Mouse (Mus musculus) heart, postnatal 10 days (tissue): ENCODE measurements around the gene Cadps. TPM values are rescaled to one million over a fixed set of nuclear protein-coding genes. Genes with fewer than 3 reads are reported as not detected.
"Not testable (repeated sequence)": the region's sequence is repeated elsewhere in the genome, so short reads cannot be mapped to it uniquely, and the experiment has no call there.

ENCODE experiments used
- DNase-seq, 2 experiments: peaks; one replicate each; pipeline ENCODE4 v3.0.0; 2021
- intact Hi-C: fragments of 180-260 bp; cut with DNase I; formaldehyde crosslinking; loops from one replicate; pipeline ENCODE4 v1.15.1; 2025
- total RNA-seq, 2 experiments: library from RNA; stranded (reverse); gene quantifications; 2 replicates each; pipeline ENCODE4 v1.2.3; 2021

Cadps gene
- total RNA-seq, 2 experiments from 2014 or later = 0.07 TPM; not detected in 1

GRCm38 (mm10) chr14:12602080-12602479, 220.8 kb downstream of the Cadps start:
- intact Hi-C loops = no loop called here
- no peak for DNase-seq

GRCm38 (mm10) chr14:12595326-12595725, 227.6 kb downstream of the Cadps start:
- no peak for DNase-seq
- intact Hi-C loops = no loop called here

GRCm38 (mm10) chr14:12592472-12593075, 230.3 kb downstream of the Cadps start:
- no peak for DNase-seq
- intact Hi-C loops = no loop called here

GRCm38 (mm10) chr14:12591829-12592228, 231.1 kb downstream of the Cadps start:
- intact Hi-C loops = no loop called here
- no peak for DNase-seq

- intact Hi-C loops = no loop called here
- DNase-seq = no peak
These were observed 239.3 kb downstream of the Cadps start for GRCm38 (mm10) chr14:12583536-12583935.

- intact Hi-C loops = no loop called here
These were observed 241.2 kb downstream of the Cadps start for GRCm38 (mm10) chr14:12581657-12582056.

GRCm38 (mm10) chr14:12580786-12581185, 242.1 kb downstream of the Cadps start:
- no peak for DNase-seq
- intact Hi-C loops = no loop called here

More at GRCm38 (mm10) chr14:12581657-12582056, 241.2 kb downstream of the Cadps start:
- DNase-seq = no peak

- intact Hi-C loops = loop anchor here (5.0 to 10.0 kb wide), 2 partner anchors 777 to 1339 kb away; no protein-coding TSS in a partner anchor
These were observed 244.7 kb downstream of the Cadps start for GRCm38 (mm10) chr14:12578156-12578555.

GRCm38 (mm10) chr14:12577475-12578140, 245.3 kb downstream of the Cadps start:
- intact Hi-C loops = loop anchor here (5.0 to 10.0 kb wide), 2 partner anchors 777 to 1340 kb away; no protein-coding TSS in a partner anchor
- no peak for DNase-seq

More at GRCm38 (mm10) chr14:12578156-12578555, 244.7 kb downstream of the Cadps start:
- no peak for DNase-seq

- peak; percentile 35 to 65 for DNase-seq
- intact Hi-C loops = loop anchor here (1.0 to 10.0 kb wide), 4 partner anchors 623 to 1342 kb away; no protein-coding TSS in a partner anchor
These were observed 247.8 kb downstream of the Cadps start for GRCm38 (mm10) chr14:12575105-12575504.

GRCm38 (mm10) chr14:12574336-12574735, 248.5 kb downstream of the Cadps start:
- intact Hi-C loops = loop anchor here (10.0 kb wide), 1 partner anchor 780 kb away; no protein-coding TSS in a partner anchor
- DNase-seq = peak in 1 of 2 experiments; percentile 15

GRCm38 (mm10) chr14:12561730-12562129, 261.1 kb downstream of the Cadps start:
- DNase-seq, intact Hi-C loops: not testable (repeated sequence)

- no peak for DNase-seq
- intact Hi-C loops = no loop called here
These were observed 262.7 kb downstream of the Cadps start for GRCm38 (mm10) chr14:12560233-12560577.

- intact Hi-C loops = no loop called here
These were observed 263.2 kb downstream of the Cadps start for GRCm38 (mm10) chr14:12559574-12560232.

GRCm38 (mm10) chr14:12558920-12559573, 263.8 kb downstream of the Cadps start:
- no peak for DNase-seq
- intact Hi-C loops = no loop called here

More at GRCm38 (mm10) chr14:12559574-12560232, 263.2 kb downstream of the Cadps start:
- no peak for DNase-seq

GRCm38 (mm10) chr14:12554486-12554885, 268.4 kb downstream of the Cadps start:
- no peak for DNase-seq
- intact Hi-C loops = no loop called here

GRCm38 (mm10) chr14:12551353-12551752, 271.5 kb downstream of the Cadps start:
- intact Hi-C loops = no loop called here
- no peak for DNase-seq

GRCm38 (mm10) chr14:12550931-12551330, 271.9 kb downstream of the Cadps start:
- no peak for DNase-seq
- intact Hi-C loops = no loop called here

- no peak for DNase-seq
- intact Hi-C loops = no loop called here
These were observed 273.6 kb downstream of the Cadps start for GRCm38 (mm10) chr14:12549290-12549689.

GRCm38 (mm10) chr14:12547496-12547895, 275.4 kb downstream of the Cadps start:
- no peak for DNase-seq
- intact Hi-C loops = no loop called here

GRCm38 (mm10) chr14:12541733-12542132, 281.1 kb downstream of the Cadps start:
- intact Hi-C loops = no loop called here
- DNase-seq = no peak
